Mouse (Mus musculus) heart, embryonic 14.5 days (tissue): ENCODE measurements around the gene Daam1. TPM values are rescaled to one million over a fixed set of nuclear protein-coding genes. Genes with fewer than 3 reads are reported as not detected.
A peak's percentile ranks its signal among the peaks of the same experiment; 100 is the strongest.

ENCODE experiments used
- ATAC-seq: fragments of 200-750 bp; cut with Nextera tagmentation; 2 replicates; pipeline ENCODE4 v1.8.0; 2017; ENCODE audit warnings: low read depth, moderate TSS enrichment; ENCODE audit not compliant: insufficient number of reproducible peaks, insufficient read depth, low FRiP score
- H3K27ac ChIP-seq, 2 experiments: fragments of 200-500 bp in 1 of 2; fragments of 300-500 bp in 1 of 2; sonication (generic) in 1 of 2; replicated peaks in 1 of 2; 2 replicates each; pipeline ENCODE4 v1.5.1; 2012 to 2014; ENCODE audit warnings: low read depth in 2 of 2, low read length in 2 of 2, control low read depth in 1 of 2, mild to moderate bottlenecking in 1 of 2, mixed read lengths in 1 of 2; ENCODE audit not compliant: control insufficient read depth in 1 of 2, insufficient read depth in 1 of 2
- H3K27me3 ChIP-seq: fragments of 300-500 bp; sonication (generic); 2 replicates; pipeline ENCODE4 v1.6.1; 2014; ENCODE audit warnings: mild to moderate bottlenecking, low read length, control low read depth; ENCODE audit not compliant: control insufficient read depth, insufficient read depth
- H3K36me3 ChIP-seq: fragments of 300-500 bp; sonication (generic); 2 replicates; pipeline ENCODE4 v1.6.1; 2014; ENCODE audit warnings: mild to moderate bottlenecking, control low read depth, low read length, mixed read lengths; ENCODE audit not compliant: control insufficient read depth, insufficient read depth
- H3K4me1 ChIP-seq, 2 experiments: fragments of 200-500 bp in 1 of 2; fragments of 300-500 bp in 1 of 2; sonication (generic) in 1 of 2; 2 replicates each; pipeline ENCODE4 v1.6.1; 2012 to 2014; ENCODE audit warnings: low read length in 2 of 2, control low read depth in 1 of 2, mixed read lengths in 1 of 2; ENCODE audit not compliant: control insufficient read depth in 2 of 2, insufficient read depth in 2 of 2
- H3K4me2 ChIP-seq: fragments of 300-500 bp; sonication (generic); 2 replicates; pipeline ENCODE4 v1.6.1; 2014; ENCODE audit warnings: mild to moderate bottlenecking, low read length
- H3K4me3 ChIP-seq, 2 experiments: fragments of 200-500 bp in 1 of 2; fragments of 300-500 bp in 1 of 2; sonication (generic) in 1 of 2; 2 replicates each; pipeline ENCODE4 v1.5.1; 2012 to 2014; ENCODE audit warnings: low read length in 2 of 2, mild to moderate bottlenecking in 2 of 2, control low read depth in 1 of 2, low read depth in 1 of 2, moderate library complexity in 1 of 2; ENCODE audit not compliant: control insufficient read depth in 1 of 2, insufficient read depth in 1 of 2
- H3K9ac ChIP-seq: fragments of 300-500 bp; sonication (generic); 2 replicates; pipeline ENCODE4 v1.6.1; 2014; ENCODE audit warnings: mild to moderate bottlenecking, low read length
- H3K9me3 ChIP-seq: fragments of 300-500 bp; sonication (generic); 2 replicates; pipeline ENCODE4 v1.6.1; 2016; ENCODE audit warnings: low read length, control low read depth; ENCODE audit not compliant: control insufficient read depth
- WGBS: fragments of 180-500 bp; shearing (Covaris S2); extraction: QIAGEN DNeasy Blood & Tissue Kit; methylation state at CpG from one replicate; pipeline ENCODE4 v1.1.7; 2014; 5-methylcytosine and 5-hydroxymethylcytosine counted together
- polyA plus RNA-seq: library from polyadenylated mRNA; unstranded; fragments of >200 nt; fragmentation: Nextera tagmentation; extraction: Ambion mirVana; gene quantifications from 2 replicates; pipeline ENCODE4 v1.2.1, GENCODE M21; 2014

Daam1 gene
- polyA plus RNA-seq, 1 experiment from 2014 or later, result 33.3 TPM

- no peaks in the 10 kb centered on the region for H3K27me3 ChIP-seq
- no peak for ATAC-seq
- peak overlapping the region in 1 of 2 experiments; percentile 37; a peak in 1 of 4 replicates for H3K27ac ChIP-seq
- no peak overlapping the region for H3K4me3 ChIP-seq
- peaks cover 7 to 25% of the 10 kb centered on the region in 2 experiments for H3K4me1 ChIP-seq
- H3K9ac ChIP-seq, result no peak overlapping the region
- H3K9me3 ChIP-seq, result no peaks in the 10 kb centered on the region
- H3K4me2 ChIP-seq, result no peak overlapping the region
- H3K36me3 ChIP-seq, result no peaks in the 10 kb centered on the region
- WGBS, result 89% methylated on average over 13 of the region's 13 CpGs
Measured at GRCm38 (mm10) chr12:72009051-72009902, 178.4 kb downstream of the Daam1 start.

GRCm38 (mm10) chr12:72011404-72011803 lies 180.5 kb downstream of the Daam1 start:
- Histone ChIP-seq H3K9me3 (no peaks in the 10 kb centered on the region), H3K4me3 (no peak overlapping the region), H3K9ac (no peak overlapping the region), H3K27ac (no peak overlapping the region), H3K27me3 (no peaks in the 10 kb centered on the region), H3K4me2 (no peak overlapping the region), H3K4me1 (peaks cover 1 to 13% of the 10 kb centered on the region in 2 experiments; a peak in 3 of 4 replicates), H3K36me3 (no peaks in the 10 kb centered on the region)
- WGBS, result 96% methylated on average over 3 of the region's 3 CpGs
- ATAC-seq, result no peak

GRCm38 (mm10) chr12:72012126-72012525 lies 181.2 kb downstream of the Daam1 start:
- H3K9ac ChIP-seq, result no peak overlapping the region
- H3K27ac ChIP-seq, result no peak overlapping the region
- peaks cover 0 to 12% of the 10 kb centered on the region in 2 experiments; a peak in 2 of 4 replicates for H3K4me1 ChIP-seq
- H3K4me3 ChIP-seq, result no peak overlapping the region
- H3K4me2 ChIP-seq, result no peak overlapping the region
- no peaks in the 10 kb centered on the region for H3K36me3 ChIP-seq
- H3K9me3 ChIP-seq, result no peaks in the 10 kb centered on the region
- no peaks in the 10 kb centered on the region for H3K27me3 ChIP-seq
- WGBS, result 92% methylated on average over 6 of the region's 6 CpGs
- no peak for ATAC-seq

- H3K4me1 ChIP-seq, result peaks cover 0 to 6% of the 10 kb centered on the region in 2 experiments; a peak in 2 of 4 replicates
- no peak overlapping the region for H3K4me3 ChIP-seq
- H3K36me3 ChIP-seq, result no peaks in the 10 kb centered on the region
- no peak overlapping the region for H3K4me2 ChIP-seq
- no peak for ATAC-seq
- H3K9me3 ChIP-seq, result no peaks in the 10 kb centered on the region
- 90% methylated on average over 13 of the region's 13 CpGs for WGBS
- peak overlapping the region; percentile 17 to 19; a peak in 1 of 4 replicates for H3K27ac ChIP-seq
- peak overlapping the region; percentile 21; the same call in 1 of the 2 replicates for H3K9ac ChIP-seq
- no peaks in the 10 kb centered on the region for H3K27me3 ChIP-seq
Measured at GRCm38 (mm10) chr12:72013711-72014354, 183.0 kb downstream of the Daam1 start.

GRCm38 (mm10) chr12:72014355-72014776 lies 183.5 kb downstream of the Daam1 start:
- Histone ChIP-seq H3K4me3 (no peak overlapping the region), H3K9me3 (no peaks in the 10 kb centered on the region), H3K9ac (peak overlapping the region; percentile 21; the same call in 1 of the 2 replicates), H3K4me2 (no peak overlapping the region), H3K4me1 (peaks cover 0 to under 1% of the 10 kb centered on the region in 2 experiments; a peak in 2 of 4 replicates), H3K36me3 (no peaks in the 10 kb centered on the region), H3K27ac (peak overlapping the region; percentile 17 to 19; a peak in 1 of 4 replicates), H3K27me3 (no peaks in the 10 kb centered on the region)
- ATAC-seq, result no peak
- 71% methylated on average over 10 of the region's 10 CpGs for WGBS

GRCm38 (mm10) chr12:72015296-72015695 lies 184.4 kb downstream of the Daam1 start:
- ATAC-seq, result no peak
- no peaks in the 10 kb centered on the region for H3K27me3 ChIP-seq
- H3K4me1 ChIP-seq, result peaks cover 0 to 3% of the 10 kb centered on the region in 2 experiments; a peak in 2 of 4 replicates
- no peak overlapping the region for H3K9ac ChIP-seq
- H3K4me2 ChIP-seq, result no peak overlapping the region
- H3K9me3 ChIP-seq, result no peaks in the 10 kb centered on the region
- H3K4me3 ChIP-seq, result no peak overlapping the region
- 65% methylated on average over 5 of the region's 5 CpGs for WGBS
- no peaks in the 10 kb centered on the region for H3K36me3 ChIP-seq
- H3K27ac ChIP-seq, result no peak overlapping the region

GRCm38 (mm10) chr12:72020285-72020684 lies 189.4 kb downstream of the Daam1 start:
- Histone ChIP-seq H3K4me2 (no peak overlapping the region), H3K9me3 (peaks cover 8% of the 10 kb centered on the region; the same call in 1 of the 2 replicates), H3K36me3 (no peaks in the 10 kb centered on the region), H3K4me1 (peaks cover 14 to 22% of the 10 kb centered on the region in 2 experiments), H3K27me3 (no peaks in the 10 kb centered on the region), H3K9ac (no peak overlapping the region), H3K4me3 (no peak overlapping the region), H3K27ac (no peak overlapping the region; a peak in 1 of 4 replicates)
- 93% methylated on average over 4 of the region's 4 CpGs for WGBS
- ATAC-seq, result no peak
